ENCODE assay signal across 8 mouse cellular contexts in genomic region chr19:7341512-7342397, GRCm38 (mm10). TPM values are rescaled to one million over a fixed set of nuclear protein-coding genes. Genes with fewer than 3 reads are reported as not detected.
DNase-seq lines count a peak whose midpoint lies in the region; ATAC-seq lines count a peak whose summit lies in the region.

Gene Mark2, minus strand, starts transcription at chr19:7341860.

- peak; percentile 99 to 100 for DNase-seq in adrenal gland, adult (ENCODE audit: inconsistent age in 2 of 2, low spot score in 1 of 2)
- DNase-seq in embryo, embryonic 10.5 days (ENCODE audit: low spot score), result peak; percentile 100
- peak; percentile 99 for DNase-seq in gastrocnemius, postnatal 14 days
- DNase-seq in left cerebral cortex, postnatal 10 days (ENCODE audit: extremely low spot score in 1 of 2, low spot score in 2 of 2), result peak; percentile 99
- peak; percentile 99 for DNase-seq in right cerebral cortex, postnatal 25 days
- peak; percentile 98 to 99 for DNase-seq in urinary bladder, postnatal 4 days (ENCODE audit: low spot score in 2 of 2)

- intact Hi-C loops in gastrocnemius, postnatal 14 days (cut with DNase I; ENCODE audit: low total_unique reads), result loop anchor here (5.0 kb wide), 1 partner anchor 64 kb away; no protein-coding TSS in a partner anchor
- intact Hi-C loops in left cerebral cortex, postnatal 10 days (cut with DNase I), result loop anchor here (2.0 to 5.0 kb wide), 2 partner anchors 63 to 279 kb away; no protein-coding TSS in a partner anchor

- peak; percentile 93 for ATAC-seq in inflammation-experienced regulatory T-cells, adult 6 months
- peak; percentile 81 for ATAC-seq in megakaryocyte-erythroid progenitor cell, adult 5-6 weeks (replicated peaks; ENCODE audit: low FRiP score, low TSS enrichment, poor library complexity, severe bottlenecking)

RNA-seq across cellular contexts. Expression of gene Mark2, which starts in this region (rescaled TPM):
- 10 to 100 TPM; 27.7 to 34.1 TPM for total RNA-seq in gastrocnemius, postnatal 14 days (2021)
- 10 to 100 TPM; 50.5 to 69.5 (median 57.4) TPM for polyA plus RNA-seq in inflammation-experienced regulatory T-cells, adult 6 months (2017; shearing (Covaris generic))
- total RNA-seq in left cerebral cortex, postnatal 10 days (2021), result 100 to 1,000 TPM; 113 to 116 TPM
- total RNA-seq in megakaryocyte-erythroid progenitor cell, adult 5-6 weeks (2014; fragmentation: Nextera tagmentation), result 57.1 and 106 TPM in 2 replicates
- total RNA-seq in megakaryocyte-erythroid progenitor cell, adult 5-6 weeks (2017), result 14.6 and 28.7 TPM in 2 replicates

Comparison
In these comparisons a context has a peak if more than half of its experiments do, and no peak if none do; other contexts are left out.
1. Peak in every context shown above with its lines: DNase-seq and ATAC-seq.